Mouse (Mus musculus) bone marrow, adult 2 months (tissue): Measurements from ENCODE around the gene Abcg1. TPM values are rescaled to one million over a fixed set of nuclear protein-coding genes. Genes with fewer than 3 reads are reported as not detected.

Experiments used
- H3K27ac ChIP-seq: fragments of 200-500 bp; 2 replicates; pipeline ENCODE4 v1.5.1; 2012; ENCODE audit warnings: low read depth, mild to moderate bottlenecking, control low read depth, inconsistent platforms, low read length; ENCODE audit not compliant: control insufficient read depth, poor library complexity, insufficient read depth
- H3K4me1 ChIP-seq: fragments of 200-500 bp; 2 replicates; pipeline ENCODE4 v1.6.1; 2011; ENCODE audit warnings: low read length; ENCODE audit not compliant: control insufficient read depth, insufficient read depth
- H3K4me3 ChIP-seq: fragments of 200-500 bp; replicated peaks from 2 replicates; pipeline ENCODE3; 2011; ENCODE audit warnings: mild to moderate bottlenecking, low read depth, low read length, control low read depth; ENCODE audit not compliant: control insufficient read depth
- CTCF ChIP-seq: fragments of 200-500 bp; IDR thresholded peaks from 2 replicates; pipeline ENCODE4 v1.5.1; 2011; ENCODE audit warnings: low read length, control low read depth; ENCODE audit not compliant: control insufficient read depth, insufficient read depth
- POLR2A ChIP-seq: fragments of 200-500 bp; IDR thresholded peaks from 2 replicates; pipeline ENCODE4 v1.6.1; 2011; ENCODE audit warnings: low read depth, mild to moderate bottlenecking, control low read depth, low read length, borderline replicate concordance; ENCODE audit not compliant: control insufficient read depth
- WGBS: fragments of 180-500 bp; shearing (Covaris S2); methylation state at CpG from one replicate; pipeline ENCODE4 v1.1.7; 2018; 5-methylcytosine and 5-hydroxymethylcytosine counted together
- polyA plus RNA-seq: library from polyadenylated mRNA; stranded (reverse); fragments of >200 nt; gene quantifications from 2 replicates; pipeline ENCODE4 v1.2.4, GENCODE M21; 2011; ENCODE audit warnings: low replicate concordance; ENCODE audit not compliant: missing spikeins, insufficient read depth, insufficient read length

Abcg1 gene
- polyA plus RNA-seq = 5.2 and 10.4 TPM in 2 replicates

GRCm38 (mm10) chr17:31057151-31057890 is at the start of gene Abcg1:
TSS of gene Abcg1 (plus strand) at chr17:31057675.
- peak; percentile 64; the same call in 1 of the 2 replicates for TF ChIP-seq POLR2A
- TF ChIP-seq CTCF = no peak
- 5% methylated on average over 49 of the region's 49 CpGs for WGBS
- peak within 1 kb of the TSS; percentile 94 for H3K4me3 ChIP-seq
- H3K4me1 ChIP-seq = peaks cover 12% of the 10 kb centered on the region
- H3K27ac ChIP-seq = peak within 1 kb of the TSS; percentile 81

- WGBS = 79% methylated on average over 8 of the region's 8 CpGs
- Histone ChIP-seq H3K27ac (no peak overlapping the region), H3K4me3 (no peak overlapping the region), H3K4me1 (peaks cover 2% of the 10 kb centered on the region; the same call in 1 of the 2 replicates)
- TF ChIP-seq CTCF (no peak), POLR2A (no peak)
Measured at GRCm38 (mm10) chr17:31008416-31008815, 49.1 kb upstream of the Abcg1 start.

- 12% methylated on average over 9 of the region's 9 CpGs for WGBS
- TF ChIP-seq CTCF = peak; percentile 98
- TF ChIP-seq POLR2A = no peak
- no peaks in the 10 kb centered on the region; the same call in 1 of the 2 replicates for H3K4me1 ChIP-seq
- H3K27ac ChIP-seq = no peak overlapping the region
- peak overlapping the region; percentile 14 for H3K4me3 ChIP-seq
Measured at GRCm38 (mm10) chr17:31011551-31012394, 45.7 kb upstream of the Abcg1 start.

- H3K4me3 ChIP-seq = no peak overlapping the region
- no peak overlapping the region for H3K27ac ChIP-seq
- no peak for TF ChIP-seq POLR2A
- peak; percentile 57 for TF ChIP-seq CTCF
- 60% methylated on average over 4 of the region's 4 CpGs for WGBS
- no peaks in the 10 kb centered on the region for H3K4me1 ChIP-seq
Measured at GRCm38 (mm10) chr17:31018267-31018666, 39.2 kb upstream of the Abcg1 start.

- H3K27ac ChIP-seq = no peak overlapping the region
- 6% methylated on average over 2 of the region's 2 CpGs for WGBS
- H3K4me3 ChIP-seq = no peak overlapping the region
- H3K4me1 ChIP-seq = peaks cover 4% of the 10 kb centered on the region; the same call in 1 of the 2 replicates
- TF ChIP-seq CTCF (peak; percentile 84), POLR2A (no peak)
Measured at GRCm38 (mm10) chr17:31019505-31019904, 38.0 kb upstream of the Abcg1 start.

GRCm38 (mm10) chr17:31020078-31020477 is 37.4 kb upstream of the Abcg1 start:
- TF ChIP-seq CTCF = no peak
- no peak for TF ChIP-seq POLR2A
- 76% methylated on average over 2 of the region's 2 CpGs for WGBS

GRCm38 (mm10) chr17:31021276-31021675 is 36.2 kb upstream of the Abcg1 start:
- H3K4me3 ChIP-seq = no peak overlapping the region
- WGBS = 85% methylated on average over 8 of the region's 8 CpGs
- TF ChIP-seq POLR2A = no peak
- peaks cover 6% of the 10 kb centered on the region; the same call in 1 of the 2 replicates for H3K4me1 ChIP-seq
- H3K27ac ChIP-seq = no peak overlapping the region

More at GRCm38 (mm10) chr17:31020078-31020477, 37.4 kb upstream of the Abcg1 start:
- H3K4me3 ChIP-seq = no peak overlapping the region
- H3K27ac ChIP-seq = no peak overlapping the region
- H3K4me1 ChIP-seq = peaks cover 6% of the 10 kb centered on the region; the same call in 1 of the 2 replicates
